Mouse (Mus musculus): Measurements from ENCODE around the gene Slc35f3.

The Slc35f3 gene

DNA sequence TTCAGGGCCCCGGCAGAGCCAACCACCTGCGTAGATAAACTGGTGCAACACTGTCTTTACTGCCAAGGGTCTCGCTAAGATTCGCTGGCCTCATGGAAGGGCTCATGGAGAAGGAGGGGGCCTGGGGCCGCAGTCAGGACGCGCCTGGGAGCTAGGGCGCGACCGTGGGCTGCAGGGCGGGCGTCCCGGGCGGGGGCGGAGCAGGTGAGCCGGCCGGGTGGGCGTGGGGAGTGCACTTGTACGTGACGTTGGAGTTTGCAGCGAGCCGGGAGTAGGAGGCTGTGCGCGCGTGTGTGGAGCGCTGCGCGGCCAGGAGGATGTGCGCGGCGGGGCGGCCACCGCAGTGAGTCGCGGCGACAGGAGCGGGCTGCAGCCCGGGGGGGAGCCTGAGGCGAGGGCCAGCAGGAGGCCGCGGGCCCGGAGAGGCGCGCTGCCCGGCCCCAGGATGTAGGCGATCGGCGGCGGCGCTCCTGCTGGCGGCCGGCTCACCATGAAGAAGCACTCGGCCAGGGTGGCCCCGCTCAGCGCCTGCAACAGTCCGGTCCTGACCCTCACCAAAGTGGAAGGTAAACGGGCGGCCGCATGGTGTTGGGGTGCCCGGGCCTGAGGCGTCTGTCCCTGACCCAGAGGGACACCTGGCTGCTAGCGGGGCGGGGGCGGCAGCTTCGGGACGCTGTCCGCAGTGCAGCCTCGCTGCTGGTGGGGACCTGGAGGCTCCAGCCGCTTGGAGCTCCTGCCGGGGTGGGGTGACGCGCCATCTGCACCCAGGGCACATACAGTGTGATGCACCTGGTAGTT, at the start of gene Slc35f3:
Gene Slc35f3 (plus strand): TSS at position 263 of the 798 bp plus-strand sequence.
- DNase-seq (ENCODE audit: low read depth) = no peak

DNA sequence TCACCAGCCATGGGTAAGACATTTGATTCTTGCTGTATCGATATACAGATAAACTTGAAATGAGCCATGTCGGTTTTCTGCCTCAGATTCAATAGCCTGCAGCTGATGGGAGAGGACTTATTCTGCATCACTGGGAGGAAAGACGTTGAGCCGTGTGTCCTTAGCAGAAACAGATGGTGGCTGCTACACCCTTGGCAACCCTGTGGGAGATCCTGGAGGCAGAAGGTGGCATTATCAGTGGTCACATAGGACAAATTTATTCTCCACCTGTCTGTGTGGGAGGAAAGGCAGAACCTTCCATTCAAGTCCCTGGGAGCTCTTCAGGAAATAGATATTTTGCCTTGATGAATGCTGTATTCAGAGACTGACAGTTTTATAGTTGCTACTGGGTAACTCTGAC, 47.9 kb upstream of the Slc35f3 start:
- no peak for DNase-seq (ENCODE audit: low read depth)

DNA sequence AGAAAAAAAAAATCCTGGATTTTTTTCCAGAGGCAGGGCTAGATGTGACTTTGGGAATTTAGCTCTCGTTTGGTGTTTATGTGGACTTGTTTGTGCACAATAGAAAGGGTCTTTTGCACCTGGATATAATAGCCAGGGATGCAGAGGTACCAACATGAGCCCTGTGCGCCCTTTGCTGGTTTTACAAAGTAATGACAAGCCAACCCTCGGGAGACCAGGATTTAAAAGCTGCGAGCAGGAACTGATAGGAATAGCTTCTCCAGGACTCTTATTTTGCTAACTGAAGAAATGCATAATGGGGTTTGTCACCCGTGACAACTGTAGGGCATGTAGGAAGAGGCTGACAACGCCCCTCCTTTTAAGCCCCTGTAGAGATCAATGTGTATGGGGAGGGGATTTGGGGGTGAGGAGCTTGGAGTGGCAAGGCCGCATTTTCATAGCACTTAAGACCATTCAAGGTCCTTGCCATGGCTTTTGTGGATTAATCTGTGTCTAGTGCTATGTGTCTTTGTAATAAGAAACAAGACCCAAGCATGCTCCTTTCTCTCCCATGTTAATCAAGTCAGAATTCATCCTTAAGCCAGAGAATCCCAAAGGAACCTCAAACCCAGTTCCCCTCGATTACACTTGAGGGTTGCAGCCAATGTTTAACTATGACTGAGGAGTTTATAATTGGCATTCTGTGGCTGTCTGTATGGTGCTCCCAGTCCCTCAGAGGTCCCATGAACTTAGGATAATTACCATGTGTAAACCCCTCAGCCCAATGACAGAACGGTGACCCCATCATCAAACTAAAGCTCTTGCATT, 41.6 kb upstream of the Slc35f3 start:
- no peak for DNase-seq (ENCODE audit: low read depth)

DNA sequence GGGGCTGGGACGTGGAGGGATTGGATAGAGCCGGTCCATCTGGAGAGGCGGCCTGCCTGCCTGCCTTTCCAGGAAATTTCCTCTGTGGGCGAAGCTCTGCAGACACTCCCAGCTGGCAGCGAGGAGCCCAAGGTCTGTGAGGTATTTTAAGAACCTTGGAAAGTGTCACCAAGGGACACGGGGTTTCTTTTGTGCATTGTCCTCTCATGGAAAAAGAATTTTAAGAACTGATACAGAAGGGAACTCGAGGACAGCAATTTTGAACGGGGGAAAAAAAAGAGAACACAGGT, 41.0 kb upstream of the Slc35f3 start:
- no peak for DNase-seq (ENCODE audit: low read depth)

DNA sequence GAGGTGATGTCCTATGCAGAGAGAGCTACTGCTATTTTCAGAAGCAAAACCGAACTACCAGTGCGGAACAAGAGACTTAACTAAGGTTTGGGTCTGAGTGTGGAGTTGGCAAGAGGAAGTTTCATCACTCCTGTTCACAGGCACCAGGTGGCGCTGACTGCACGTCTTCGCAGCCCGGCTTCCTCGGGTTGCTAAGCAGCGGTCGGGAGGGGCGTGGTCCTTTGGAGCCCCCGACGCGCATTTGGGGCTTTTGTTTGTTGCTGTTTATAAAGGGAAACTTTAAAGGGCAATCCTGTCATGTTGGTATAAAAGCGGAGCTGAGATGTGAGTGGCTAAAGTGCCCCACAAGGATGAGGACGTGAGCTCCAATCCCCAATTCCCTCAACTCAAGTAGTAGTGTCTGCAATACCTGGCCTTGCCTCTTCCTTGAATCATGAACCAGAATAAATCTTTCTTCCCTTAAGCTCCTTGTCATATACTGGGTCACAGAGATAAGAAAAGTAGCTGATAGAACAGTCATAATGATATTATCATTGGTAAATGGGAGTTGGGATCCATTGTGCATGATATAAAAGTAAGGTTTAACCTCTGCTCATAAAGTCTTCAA, 40.1 kb upstream of the Slc35f3 start:
- peak; percentile 9 for DNase-seq (ENCODE audit: low read depth)

DNA sequence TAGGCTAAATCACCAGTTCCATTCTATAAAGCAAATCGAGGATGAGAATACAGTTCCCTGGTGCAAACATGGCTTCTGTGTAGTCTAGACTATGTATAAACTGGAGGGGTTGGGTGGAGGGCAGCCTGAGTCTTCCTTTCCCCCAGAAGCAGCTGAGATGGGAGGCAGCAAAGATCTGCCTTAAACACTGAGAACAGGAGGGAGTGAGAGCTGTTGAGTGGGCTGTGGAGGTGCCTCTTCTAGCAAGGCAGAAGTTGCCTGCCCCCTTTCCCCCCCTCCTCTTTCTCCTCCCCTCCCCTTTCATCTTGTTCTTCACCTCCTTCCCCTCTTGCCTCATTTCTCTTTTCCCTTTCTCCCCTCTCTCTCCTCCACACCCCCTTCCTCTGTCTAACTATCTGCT, 33.2 kb upstream of the Slc35f3 start:
- no peak for DNase-seq (ENCODE audit: low read depth)

DNA sequence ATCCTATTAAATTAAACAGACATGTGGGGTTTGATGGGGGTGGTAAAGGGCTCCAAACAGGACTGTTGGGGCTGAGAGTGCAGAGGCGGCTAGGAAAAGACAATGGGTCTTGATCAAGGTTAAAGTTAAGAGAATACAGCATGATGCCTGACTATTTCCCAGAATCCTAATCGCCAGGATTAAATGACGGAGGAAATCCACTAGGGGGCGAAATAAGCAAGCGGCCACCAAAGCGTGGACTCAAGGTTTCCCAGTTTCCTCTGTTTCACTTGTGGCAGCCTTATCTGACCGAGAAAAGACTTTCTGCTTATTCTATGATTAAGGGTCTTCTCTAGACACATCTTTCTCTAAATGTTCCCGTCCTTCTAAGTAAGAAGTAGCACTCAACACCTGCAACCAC, 31.2 kb upstream of the Slc35f3 start:
- no peak for DNase-seq (ENCODE audit: low read depth)

DNA sequence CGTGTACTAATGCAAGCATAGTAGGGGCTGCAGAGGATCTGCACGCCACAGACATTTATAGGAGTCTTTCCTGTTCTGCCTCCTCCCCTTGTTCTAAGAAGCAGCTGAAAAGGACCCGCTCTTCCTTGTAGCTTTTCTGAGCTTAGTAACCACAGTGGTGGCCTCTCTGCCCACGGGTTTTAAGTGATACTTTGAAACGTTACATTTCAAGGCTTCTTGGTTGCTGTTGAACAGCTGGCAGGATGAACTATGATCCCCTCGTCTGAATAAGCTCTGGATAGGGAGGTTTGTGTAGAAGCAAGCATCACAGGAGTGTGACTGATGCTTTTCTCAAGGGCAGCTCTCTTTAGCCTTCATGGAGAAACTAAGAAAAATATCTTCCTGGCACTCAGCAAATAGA, 28.6 kb upstream of the Slc35f3 start:
- DNase-seq (ENCODE audit: low read depth) = no peak

DNA sequence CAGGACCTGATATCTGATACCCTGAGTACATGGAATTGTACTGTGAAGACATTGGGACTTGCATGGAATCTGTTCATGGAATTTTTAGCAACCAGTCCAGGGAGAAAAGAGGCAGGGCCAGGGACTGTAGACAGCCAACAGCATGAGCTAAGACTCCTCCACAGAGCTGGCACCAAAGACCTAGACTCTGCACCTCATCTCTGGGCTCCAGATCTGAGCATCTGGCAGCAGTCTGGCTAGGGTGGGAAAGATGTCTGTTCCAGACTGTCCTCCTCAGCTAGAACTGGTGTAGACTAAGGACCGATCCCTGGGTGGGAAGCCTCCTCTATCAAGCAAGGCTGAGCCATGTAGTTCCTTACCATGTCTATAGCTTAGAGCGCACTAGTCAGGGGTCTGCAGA, 25.9 kb upstream of the Slc35f3 start:
- DNase-seq (ENCODE audit: low read depth) = no peak

DNA sequence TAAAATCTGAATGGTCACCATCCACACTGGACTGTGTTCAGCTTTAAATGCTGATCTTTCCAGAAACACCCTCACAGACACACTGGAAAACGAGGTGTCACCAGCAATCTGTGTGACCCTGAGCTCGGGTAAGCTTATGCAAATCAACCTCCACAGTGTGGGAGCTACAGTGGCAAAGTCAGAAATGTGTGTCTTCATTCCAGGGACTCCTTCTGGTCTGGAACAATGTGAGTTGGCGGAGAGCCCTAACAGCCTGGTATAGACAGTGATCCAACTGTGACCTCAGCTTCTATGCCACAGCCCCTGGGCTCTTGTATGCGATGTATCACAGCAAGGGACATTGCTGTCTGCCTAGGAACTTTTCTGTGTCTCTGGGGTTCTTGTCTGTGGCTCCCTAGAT, 25.3 kb upstream of the Slc35f3 start:
- no peak for DNase-seq (ENCODE audit: low read depth)

DNA sequence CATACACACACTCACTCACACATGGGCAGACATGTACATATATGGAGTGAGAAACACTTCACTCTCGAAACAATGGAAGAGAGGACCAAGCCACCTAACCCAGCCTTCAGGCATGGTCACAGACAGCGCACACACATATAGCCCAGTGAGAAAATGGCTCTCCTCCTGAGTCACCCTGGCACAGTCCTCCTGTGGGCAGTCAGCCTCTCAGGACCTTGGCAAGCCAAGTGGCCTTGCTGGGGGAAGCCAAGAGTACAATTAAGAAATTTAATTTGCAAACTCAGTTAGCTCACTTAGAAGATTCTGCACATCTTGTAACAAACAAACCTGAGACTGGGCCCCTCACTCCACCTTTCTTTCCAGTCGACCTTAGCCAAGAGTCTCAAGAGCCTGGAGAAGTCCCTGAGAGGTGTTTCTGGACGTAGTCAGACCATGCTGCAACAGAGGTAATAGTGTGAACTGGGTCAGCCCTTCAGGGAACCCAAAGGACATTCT, 23.4 kb upstream of the Slc35f3 start:
- no peak for DNase-seq (ENCODE audit: low read depth)

DNA sequence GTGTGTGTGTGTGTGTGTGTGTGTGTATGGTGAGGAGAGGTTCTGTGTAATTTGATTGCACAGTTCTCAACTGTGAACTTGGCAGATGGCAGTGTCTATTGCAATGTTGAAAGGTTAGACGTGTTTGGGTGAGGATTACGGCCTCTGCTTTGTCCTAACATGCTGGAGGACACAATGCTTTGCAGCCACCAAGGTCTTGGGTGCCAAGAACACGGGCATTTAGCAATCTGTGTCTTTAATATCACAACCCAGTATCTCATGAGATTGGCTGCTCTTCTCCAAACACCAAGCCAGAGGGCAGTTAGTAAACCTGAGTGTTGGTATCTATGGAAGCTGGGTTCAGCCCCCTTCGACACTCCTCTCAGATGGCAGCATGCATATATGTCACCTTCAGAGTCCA, 22.5 kb upstream of the Slc35f3 start:
- DNase-seq (ENCODE audit: low read depth) = no peak

DNA sequence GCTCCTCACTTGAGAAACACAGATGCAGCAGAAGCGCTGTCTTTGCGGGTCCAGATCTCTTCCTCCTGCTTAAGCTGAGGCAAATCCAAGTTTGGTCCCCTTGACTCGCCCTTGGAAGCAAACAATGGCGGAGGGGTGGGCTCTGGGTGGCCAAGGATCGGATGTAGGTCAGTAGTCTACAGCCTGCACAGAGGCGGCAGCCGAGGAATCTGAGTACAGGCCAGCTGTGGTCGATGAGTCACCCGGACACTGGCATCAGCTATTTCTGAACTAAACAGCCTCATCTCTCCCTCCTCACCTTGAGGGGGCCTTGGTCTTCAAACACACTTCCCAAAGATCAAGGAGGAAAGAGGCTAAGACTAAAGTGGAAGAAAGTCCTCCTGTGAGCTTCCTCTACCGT, 6.4 kb upstream of the Slc35f3 start:
- no peak for DNase-seq (ENCODE audit: low read depth)

DNA sequence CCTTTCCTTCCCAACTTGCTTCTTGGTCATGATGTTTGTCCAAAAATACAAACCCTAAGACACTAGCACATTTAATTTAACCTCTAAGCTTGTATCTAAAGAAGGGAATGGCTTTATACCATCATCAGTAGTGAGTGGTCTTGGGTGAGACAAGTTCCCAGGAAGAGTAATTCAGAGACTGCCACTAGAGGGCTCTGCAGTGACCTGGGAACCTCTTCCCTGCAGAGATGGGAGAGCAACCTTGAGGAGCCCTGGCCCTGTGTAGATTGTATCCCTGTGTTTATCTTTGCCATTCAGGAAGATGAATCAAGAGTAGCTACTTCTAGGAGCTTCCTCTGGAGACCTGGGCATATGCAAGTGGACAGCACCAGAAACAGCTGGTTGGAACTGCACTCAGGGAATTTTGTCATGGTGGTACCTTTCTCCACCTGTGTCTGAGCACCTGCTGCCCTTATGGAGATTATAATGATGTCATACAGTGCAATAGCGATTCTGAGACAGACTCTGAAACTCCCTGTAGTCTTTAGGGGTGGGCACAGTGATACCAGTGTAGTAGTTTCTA, 993 bp upstream of the Slc35f3 start:
- peak; percentile 24 for DNase-seq (ENCODE audit: low read depth)

DNA sequence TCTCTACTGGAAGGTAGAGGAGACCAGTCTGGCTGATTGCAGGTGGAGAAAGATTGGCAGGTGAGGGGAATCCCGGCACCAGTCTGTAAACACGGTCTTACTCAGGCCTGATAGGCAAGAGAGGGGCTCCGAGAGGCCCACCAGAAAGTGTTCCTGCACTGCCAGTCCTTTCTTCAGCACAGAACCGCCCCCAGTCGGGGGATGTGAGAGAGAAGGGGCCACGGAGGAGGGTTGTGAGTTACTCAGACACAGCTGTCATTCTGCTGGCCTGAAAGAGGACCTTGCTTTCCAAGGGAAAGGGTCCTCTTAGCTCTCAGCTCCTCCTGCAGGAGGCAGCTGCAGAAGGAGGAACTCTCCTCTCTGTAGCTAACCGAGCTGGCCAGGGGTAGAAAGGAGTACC, 975 bp downstream of the Slc35f3 start:
- DNase-seq (ENCODE audit: low read depth) = no peak

DNA sequence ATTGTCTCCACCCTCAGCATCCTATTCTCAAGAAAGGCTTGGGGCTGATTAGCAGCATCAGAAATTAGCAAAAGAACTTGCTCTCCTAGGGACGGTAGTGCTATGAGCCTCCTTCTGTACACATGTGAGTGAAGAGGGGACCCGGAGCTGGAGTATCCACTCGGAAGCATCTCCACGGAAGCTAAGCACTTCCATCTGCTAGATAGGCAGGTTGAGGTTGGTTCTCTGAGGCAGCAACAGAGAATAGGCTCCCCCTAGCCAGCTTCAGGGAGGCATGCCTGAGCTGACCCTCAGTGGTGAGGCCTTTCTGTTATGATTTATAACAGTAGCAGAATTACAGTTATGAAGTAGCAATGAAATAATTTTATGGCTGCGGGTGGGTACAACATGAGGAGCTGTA, 2.0 kb downstream of the Slc35f3 start:
- DNase-seq (ENCODE audit: low read depth) = no peak

DNA sequence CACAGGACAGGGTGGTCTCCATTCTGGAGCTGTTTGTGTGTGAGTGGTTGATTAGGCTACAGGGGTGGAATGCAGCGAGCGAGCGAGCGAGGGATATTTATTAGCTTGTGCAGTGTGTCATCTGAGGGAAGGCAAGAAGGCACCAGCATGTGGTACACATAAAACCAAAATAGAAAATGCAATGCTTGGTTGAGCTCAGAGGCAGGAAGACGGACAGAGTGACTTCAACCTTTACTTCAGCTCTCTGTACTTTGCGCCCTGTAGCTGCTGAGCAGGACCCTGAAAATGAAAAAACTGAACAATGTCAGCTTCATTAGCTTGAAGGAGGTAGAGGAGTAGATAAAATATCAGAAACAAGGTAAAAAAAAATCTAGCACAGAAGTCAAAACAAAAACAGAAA, 3.2 kb downstream of the Slc35f3 start:
- no peak for DNase-seq (ENCODE audit: low read depth)

DNA sequence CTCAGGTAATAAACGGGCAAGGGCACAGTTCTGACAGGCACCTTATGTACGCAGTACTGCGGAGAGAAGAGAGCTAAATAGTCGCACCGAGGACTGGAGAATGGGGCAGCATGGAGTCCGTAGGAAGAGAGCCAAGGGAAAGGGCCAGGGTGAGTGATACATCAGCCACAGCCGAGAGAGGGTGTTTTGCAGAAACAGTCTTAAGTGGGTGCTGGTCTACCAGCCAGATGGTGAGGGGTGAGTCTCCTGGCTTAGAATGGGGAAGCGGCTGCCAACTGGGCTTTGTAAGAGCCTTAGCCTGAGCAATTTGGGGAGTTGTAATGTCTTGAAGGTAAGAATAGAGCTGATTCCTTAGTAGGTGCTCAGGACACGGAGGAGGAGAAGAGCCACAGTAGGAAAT, 8.8 kb downstream of the Slc35f3 start:
- DNase-seq (ENCODE audit: low read depth) = no peak

DNA sequence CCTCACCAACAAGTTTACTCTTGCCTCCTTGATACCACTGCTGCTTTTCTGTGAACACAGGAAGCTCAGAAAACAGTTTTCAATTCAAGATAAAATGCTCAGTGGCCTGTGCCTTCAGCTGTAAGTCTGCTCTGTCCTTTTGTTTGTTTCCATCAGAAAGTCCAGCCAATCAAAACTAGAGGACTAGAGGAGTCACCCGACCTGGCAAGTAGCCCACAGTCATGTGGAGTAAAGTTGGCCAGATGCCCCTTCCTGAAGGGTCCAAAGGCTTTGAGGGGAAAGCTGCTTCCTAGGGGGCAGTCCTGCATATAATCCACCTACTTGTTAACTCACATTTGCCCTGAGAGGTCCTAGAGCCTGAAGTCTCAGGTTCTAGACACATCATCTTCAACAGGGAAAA, 10.7 kb downstream of the Slc35f3 start:
- DNase-seq (ENCODE audit: low read depth) = no peak

DNA sequence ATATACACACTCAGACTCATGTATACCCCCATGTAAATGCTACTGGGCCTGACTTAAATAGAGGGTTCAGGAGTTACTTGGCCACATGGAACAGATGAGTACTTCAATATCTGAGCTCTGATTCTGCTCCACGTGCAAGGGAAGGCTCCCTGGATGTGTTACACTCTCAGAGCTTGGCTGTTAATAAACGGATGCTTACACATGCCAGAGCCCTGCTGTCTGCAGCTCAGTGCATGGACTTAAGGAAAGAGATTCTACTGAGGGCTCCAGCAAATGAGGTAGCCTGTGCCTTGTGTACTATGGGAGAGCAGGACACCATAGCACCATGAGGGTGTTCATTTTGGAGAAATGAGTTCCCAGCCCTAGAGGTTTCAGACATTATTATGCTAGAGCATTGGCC, 26.6 kb downstream of the Slc35f3 start:
- DNase-seq (ENCODE audit: low read depth) = no peak

DNA sequence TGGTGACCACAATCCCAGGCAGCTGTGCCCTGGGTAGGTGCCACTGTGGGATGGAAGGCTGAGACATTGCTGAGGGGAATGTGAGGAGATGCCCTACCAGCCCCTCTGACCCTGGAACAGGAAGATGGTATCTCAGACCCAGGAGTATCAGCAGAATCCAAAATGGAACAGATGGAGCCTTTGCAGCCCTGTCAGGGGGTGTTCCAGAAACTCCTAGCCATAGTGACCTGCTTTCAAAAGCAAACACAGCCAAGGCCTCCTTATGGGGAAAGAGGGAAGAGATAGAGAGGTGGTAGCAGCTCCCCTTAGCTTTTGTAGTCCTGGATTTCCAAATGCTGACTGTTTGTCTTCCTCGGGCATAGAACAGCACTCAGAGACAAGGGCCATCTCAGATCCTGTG, 27.8 kb downstream of the Slc35f3 start:
- no peak for DNase-seq (ENCODE audit: low read depth)

DNA sequence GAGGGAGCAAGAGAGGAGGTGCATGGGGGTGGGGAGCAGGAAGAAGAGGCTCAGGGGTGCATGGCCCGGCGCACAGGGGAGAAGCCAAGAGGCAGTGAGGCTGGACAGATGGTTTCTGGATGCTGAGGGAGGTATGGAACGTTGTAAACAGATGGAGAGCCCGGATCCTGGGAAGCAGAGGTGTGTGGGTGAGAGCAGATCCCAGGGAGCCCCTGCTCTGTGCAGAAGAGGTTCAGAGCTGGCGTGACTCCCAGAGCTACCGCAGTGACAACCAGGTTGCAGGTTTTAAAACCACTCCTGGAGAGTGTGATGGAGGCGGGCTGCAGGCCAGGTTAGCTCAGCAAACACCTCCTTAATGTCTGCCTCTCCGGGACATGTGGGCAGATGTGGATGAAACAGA, 28.4 kb downstream of the Slc35f3 start:
- DNase-seq (ENCODE audit: low read depth) = no peak

DNA sequence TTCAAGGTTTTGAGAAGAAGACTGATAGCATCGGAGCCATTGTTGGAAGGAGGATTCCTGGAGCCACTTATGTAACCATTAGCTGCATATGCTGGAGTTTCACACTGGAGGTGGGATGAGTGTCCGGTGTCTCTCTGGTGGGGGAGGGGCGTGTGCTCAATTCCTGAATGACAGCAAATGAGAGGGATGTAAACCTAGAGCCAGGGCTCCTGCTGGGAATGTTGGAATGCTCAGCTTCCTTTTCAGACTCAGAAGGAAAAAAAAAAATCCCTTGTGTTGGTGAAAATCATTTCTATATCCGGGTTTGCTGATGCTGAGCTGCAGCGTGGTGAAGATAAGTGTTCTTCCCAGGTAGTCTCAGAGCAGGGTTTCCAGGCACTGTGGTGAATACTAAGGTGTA, 29.4 kb downstream of the Slc35f3 start:
- DNase-seq (ENCODE audit: low read depth) = no peak

Measured in naive thymus-derived CD4-positive, alpha-beta T cell, adult 2 months (primary cell).